Mouse (Mus musculus) embryonic facial prominence, embryonic 13.5 days (tissue): Measurements from ENCODE around the gene Dhx36. TPM values are rescaled to one million over a fixed set of nuclear protein-coding genes. Genes with fewer than 3 reads are reported as not detected.

Source experiments
- ATAC-seq: fragments of 200-750 bp; cut with Nextera tagmentation; 2 replicates; pipeline ENCODE4 v1.8.0; 2017; ENCODE audit warnings: low read depth; ENCODE audit not compliant: insufficient number of reproducible peaks, insufficient read depth, low FRiP score, low TSS enrichment
- H3K27ac ChIP-seq: fragments of 300-500 bp; sonication (generic); 2 replicates; pipeline ENCODE4 v1.5.1; 2015; ENCODE audit warnings: moderate library complexity, mild to moderate bottlenecking, inconsistent platforms
- H3K27me3 ChIP-seq: fragments of 300-500 bp; sonication (generic); 2 replicates; pipeline ENCODE4 v1.6.1; 2015; ENCODE audit warnings: mild to moderate bottlenecking, inconsistent platforms
- H3K36me3 ChIP-seq: fragments of 300-500 bp; sonication (generic); 2 replicates; pipeline ENCODE4 v1.6.1; 2015; ENCODE audit warnings: mild to moderate bottlenecking, inconsistent platforms
- H3K4me1 ChIP-seq: fragments of 300-500 bp; sonication (generic); 2 replicates; pipeline ENCODE4 v1.6.1; 2015; ENCODE audit warnings: inconsistent platforms
- H3K4me2 ChIP-seq: fragments of 300-500 bp; sonication (generic); 2 replicates; pipeline ENCODE4 v1.6.1; 2015; ENCODE audit warnings: moderate library complexity, mild to moderate bottlenecking, inconsistent platforms
- H3K4me3 ChIP-seq: fragments of 300-500 bp; sonication (generic); 2 replicates; pipeline ENCODE4 v1.5.1; 2015; ENCODE audit warnings: mild to moderate bottlenecking, inconsistent platforms
- H3K9ac ChIP-seq: fragments of 300-500 bp; sonication (generic); 2 replicates; pipeline ENCODE4 v1.6.1; 2015; ENCODE audit warnings: mild to moderate bottlenecking, inconsistent platforms
- H3K9me3 ChIP-seq: fragments of 300-500 bp; sonication (generic); 2 replicates; pipeline ENCODE4 v1.6.1; 2016; ENCODE audit warnings: inconsistent platforms
- WGBS: fragments of 180-500 bp; shearing (Covaris S2); methylation state at CpG from one replicate; pipeline ENCODE4 v1.1.7; 2015; ENCODE audit warnings: mixed read lengths; 5-methylcytosine and 5-hydroxymethylcytosine counted together
- polyA plus RNA-seq: library from polyadenylated mRNA; unstranded; fragments of >200 nt; fragmentation: Nextera tagmentation; extraction: Ambion mirVana; gene quantifications from 2 replicates; pipeline ENCODE4 v1.2.1, GENCODE M21; 2015

Dhx36 gene
- polyA plus RNA-seq = 41.0 and 43.5 TPM in 2 replicates

GRCm38 (mm10) chr3:62506488-62507205 lies at the start of gene Dhx36:
Gene Dhx36, minus strand, starts transcription at chr3:62507004.
- no peaks in the 10 kb centered on the region; the same call in 1 of the 2 replicates for H3K36me3 ChIP-seq
- WGBS = under 1% methylated on average over 66 of the region's 66 CpGs

GRCm38 (mm10) chr3:62527593-62527992 lies 20.8 kb upstream of the Dhx36 start:
- no peak for ATAC-seq
- 67% methylated on average over 5 of the region's 5 CpGs for WGBS

More at GRCm38 (mm10) chr3:62506488-62507205, at the start of gene Dhx36:
- ATAC-seq = peak; percentile 94
- peaks cover 8% of the 10 kb centered on the region for H3K27me3 ChIP-seq
- H3K27ac ChIP-seq = peak within 1 kb of the TSS; percentile 97
- H3K9ac ChIP-seq = peak within 1 kb of the TSS; percentile 98
- peak within 1 kb of the TSS; percentile 92 for H3K4me3 ChIP-seq
- H3K4me2 ChIP-seq = peak within 1 kb of the TSS; percentile 75
- no peaks in the 10 kb centered on the region for H3K9me3 ChIP-seq
- peaks cover 14% of the 10 kb centered on the region for H3K4me1 ChIP-seq

GRCm38 (mm10) chr3:62527160-62527559 lies 20.4 kb upstream of the Dhx36 start:
- ATAC-seq = no peak
- H3K27me3 ChIP-seq = no peaks in the 10 kb centered on the region
- H3K27ac ChIP-seq = no peak overlapping the region
- no peaks in the 10 kb centered on the region for H3K36me3 ChIP-seq
- no peaks in the 10 kb centered on the region for H3K9me3 ChIP-seq
- no peak overlapping the region for H3K9ac ChIP-seq
- 42% methylated on average over 4 of the region's 4 CpGs for WGBS
- no peak overlapping the region for H3K4me3 ChIP-seq
- H3K4me2 ChIP-seq = no peak overlapping the region
- no peaks in the 10 kb centered on the region for H3K4me1 ChIP-seq

More at GRCm38 (mm10) chr3:62527593-62527992, 20.8 kb upstream of the Dhx36 start:
- H3K9ac ChIP-seq = no peak overlapping the region
- H3K4me3 ChIP-seq = no peak overlapping the region
- no peak overlapping the region for H3K4me2 ChIP-seq
- H3K36me3 ChIP-seq = no peaks in the 10 kb centered on the region
- H3K27me3 ChIP-seq = no peaks in the 10 kb centered on the region
- no peaks in the 10 kb centered on the region for H3K4me1 ChIP-seq
- no peak overlapping the region for H3K27ac ChIP-seq
- no peaks in the 10 kb centered on the region for H3K9me3 ChIP-seq

- 0 out of 2 replicates have a peak, but pooled peaks have one; percentile 6 for ATAC-seq
- Histone ChIP-seq H3K27ac (0 out of 2 replicates have a peak overlapping the region, but pooled peaks have one; percentile 97), H3K4me1 (peaks cover 14% of the 10 kb centered on the region), H3K36me3 (no peaks in the 10 kb centered on the region; the same call in 1 of the 2 replicates), H3K9me3 (no peaks in the 10 kb centered on the region), H3K4me2 (peak overlapping the region; percentile 75), H3K4me3 (peak overlapping the region; percentile 92), H3K9ac (0 out of 2 replicates have a peak overlapping the region, but pooled peaks have one; percentile 98), H3K27me3 (peaks cover 8% of the 10 kb centered on the region)
- WGBS = 44% methylated on average over 5 of the region's 5 CpGs
Measured at GRCm38 (mm10) chr3:62507206-62507647, 423 bp upstream of the Dhx36 start.

GRCm38 (mm10) chr3:62505166-62505900 lies 1.5 kb downstream of the Dhx36 start:
- peaks cover 14% of the 10 kb centered on the region for H3K4me1 ChIP-seq
- H3K9ac ChIP-seq = peak overlapping the region; percentile 98; the same call in 1 of the 2 replicates
- peak overlapping the region; percentile 75 for H3K4me2 ChIP-seq
- peaks cover 8% of the 10 kb centered on the region for H3K27me3 ChIP-seq
- peak overlapping the region; percentile 92 for H3K4me3 ChIP-seq
- no peak overlapping the region for H3K27ac ChIP-seq
- WGBS = 63% methylated on average over 5 of the region's 5 CpGs
- no peak for ATAC-seq
- no peaks in the 10 kb centered on the region for H3K9me3 ChIP-seq
- peaks cover 12% of the 10 kb centered on the region for H3K36me3 ChIP-seq

- no peak overlapping the region for H3K9ac ChIP-seq
- H3K27ac ChIP-seq = no peak overlapping the region
- no peaks in the 10 kb centered on the region for H3K4me1 ChIP-seq
- H3K27me3 ChIP-seq = no peaks in the 10 kb centered on the region
- WGBS = 60% methylated on average over 4 of the region's 4 CpGs
- H3K36me3 ChIP-seq = peaks cover 47% of the 10 kb centered on the region
- H3K4me3 ChIP-seq = no peak overlapping the region
- no peaks in the 10 kb centered on the region for H3K9me3 ChIP-seq
- ATAC-seq = no peak
- H3K4me2 ChIP-seq = no peak overlapping the region
Measured at GRCm38 (mm10) chr3:62499327-62499726, 7.5 kb downstream of the Dhx36 start.

- 89% methylated on average over 6 of the region's 6 CpGs for WGBS
- Histone ChIP-seq H3K4me2 (no peak overlapping the region), H3K4me3 (no peak overlapping the region), H3K27ac (no peak overlapping the region), H3K9ac (no peak overlapping the region), H3K27me3 (no peaks in the 10 kb centered on the region), H3K36me3 (peaks cover 68% of the 10 kb centered on the region), H3K9me3 (no peaks in the 10 kb centered on the region), H3K4me1 (no peaks in the 10 kb centered on the region)
- ATAC-seq = no peak
Measured at GRCm38 (mm10) chr3:62492568-62492967, 14.2 kb downstream of the Dhx36 start.

GRCm38 (mm10) chr3:62484340-62484739 lies 22.5 kb downstream of the Dhx36 start:
- peaks cover 58% of the 10 kb centered on the region for H3K36me3 ChIP-seq
- no peaks in the 10 kb centered on the region for H3K27me3 ChIP-seq
- H3K9ac ChIP-seq = no peak overlapping the region
- H3K4me3 ChIP-seq = no peak overlapping the region
- H3K9me3 ChIP-seq = no peaks in the 10 kb centered on the region
- WGBS = 96% methylated on average over 2 of the region's 2 CpGs
- no peak overlapping the region for H3K27ac ChIP-seq
- no peaks in the 10 kb centered on the region for H3K4me1 ChIP-seq
- ATAC-seq = no peak
- H3K4me2 ChIP-seq = no peak overlapping the region

GRCm38 (mm10) chr3:62470179-62470578 lies 36.6 kb downstream of the Dhx36 start:
- H3K36me3 ChIP-seq = peaks cover 78% of the 10 kb centered on the region
- no peaks in the 10 kb centered on the region for H3K27me3 ChIP-seq
- no peak overlapping the region for H3K4me3 ChIP-seq
- H3K9ac ChIP-seq = no peak overlapping the region
- H3K4me1 ChIP-seq = no peaks in the 10 kb centered on the region
- no peak for ATAC-seq
- no peak overlapping the region for H3K27ac ChIP-seq
- H3K9me3 ChIP-seq = no peaks in the 10 kb centered on the region
- 93% methylated on average over 1 of the region's 1 CpGs for WGBS
- H3K4me2 ChIP-seq = no peak overlapping the region

- no peak overlapping the region for H3K4me2 ChIP-seq
- H3K36me3 ChIP-seq = peaks cover 69% of the 10 kb centered on the region
- H3K27me3 ChIP-seq = no peaks in the 10 kb centered on the region
- no peaks in the 10 kb centered on the region for H3K4me1 ChIP-seq
- H3K9ac ChIP-seq = no peak overlapping the region
- no peaks in the 10 kb centered on the region for H3K9me3 ChIP-seq
- 93% methylated on average over 3 of the region's 3 CpGs for WGBS
- no peak overlapping the region for H3K27ac ChIP-seq
- no peak for ATAC-seq
- H3K4me3 ChIP-seq = no peak overlapping the region
Measured at GRCm38 (mm10) chr3:62464276-62464675, 42.5 kb downstream of the Dhx36 start.

- Histone ChIP-seq H3K9me3 (no peaks in the 10 kb centered on the region), H3K27ac (no peak overlapping the region), H3K36me3 (peaks cover 40% of the 10 kb centered on the region), H3K27me3 (no peaks in the 10 kb centered on the region), H3K4me3 (no peak overlapping the region), H3K9ac (no peak overlapping the region), H3K4me1 (peaks cover 6% of the 10 kb centered on the region; the same call in 1 of the 2 replicates), H3K4me2 (no peak overlapping the region)
- 61% methylated on average over 6 of the region's 6 CpGs for WGBS
- ATAC-seq = no peak
Measured at GRCm38 (mm10) chr3:62459483-62459882, 47.3 kb downstream of the Dhx36 start.
